Mouse (Mus musculus): ENCODE data around the gene Nrarp.

The Nrarp gene

DNA sequence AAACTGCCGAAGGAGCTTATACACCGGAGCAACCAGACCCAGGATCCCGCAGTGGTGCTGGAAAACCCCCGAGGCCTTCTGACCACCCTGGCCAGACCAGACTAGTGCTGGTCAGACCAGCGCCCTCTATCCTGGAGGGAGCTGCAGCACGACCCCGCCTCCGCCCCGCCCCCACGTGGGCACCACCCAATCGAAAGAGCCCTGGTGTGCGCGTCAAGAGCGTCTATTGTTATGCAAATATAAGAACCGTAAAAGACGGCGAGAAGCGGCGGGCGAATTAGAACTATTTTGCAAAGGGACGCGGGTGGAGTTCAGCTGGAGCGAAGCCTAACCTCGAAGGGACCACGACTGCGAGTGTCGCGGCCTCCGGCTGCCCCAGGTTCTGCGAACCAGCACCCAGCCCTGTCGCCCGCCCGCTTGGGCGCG lies at the start of gene Nrarp:
TSS of gene Nrarp (plus strand) at position 281 of the 426 bp plus-strand sequence.
- DNase-seq (ENCODE audit: low spot score): peak; percentile 76

- no peak for DNase-seq (ENCODE audit: low spot score)
Measured at GRCm38 (mm10) chr2:25131601-25132000, 49.0 kb upstream of the Nrarp start.

GRCm38 (mm10) chr2:25137832-25138231 lies 42.7 kb upstream of the Nrarp start:
- no peak for DNase-seq (ENCODE audit: low spot score)

GRCm38 (mm10) chr2:25141185-25141584 lies 39.4 kb upstream of the Nrarp start:
- DNase-seq (ENCODE audit: low spot score): no peak

DNA sequence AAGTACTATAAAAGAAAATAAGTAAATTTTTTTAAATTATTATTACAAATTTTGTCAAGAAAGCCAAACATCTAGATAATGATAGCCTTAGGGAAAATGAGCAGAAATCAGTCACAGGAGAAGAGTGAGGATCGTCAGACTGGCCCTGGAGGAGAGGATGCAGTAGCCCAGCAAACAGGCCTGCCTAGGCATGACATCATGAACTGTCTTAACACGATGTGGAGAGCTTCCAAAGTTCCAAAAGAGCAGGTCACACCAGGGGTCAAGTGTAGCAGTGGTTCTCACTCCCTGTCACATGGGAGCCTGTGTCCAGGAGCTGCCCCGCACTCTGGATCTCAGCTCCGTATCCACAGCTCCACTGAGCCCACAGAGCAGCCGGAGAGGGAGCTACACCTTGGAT lies 38.6 kb upstream of the Nrarp start:
- DNase-seq (ENCODE audit: low spot score): no peak

GRCm38 (mm10) chr2:25145346-25145745 lies 35.2 kb upstream of the Nrarp start:
- no peak for DNase-seq (ENCODE audit: low spot score)

GRCm38 (mm10) chr2:25147398-25147797 lies 33.2 kb upstream of the Nrarp start:
- DNase-seq (ENCODE audit: low spot score): no peak

DNA sequence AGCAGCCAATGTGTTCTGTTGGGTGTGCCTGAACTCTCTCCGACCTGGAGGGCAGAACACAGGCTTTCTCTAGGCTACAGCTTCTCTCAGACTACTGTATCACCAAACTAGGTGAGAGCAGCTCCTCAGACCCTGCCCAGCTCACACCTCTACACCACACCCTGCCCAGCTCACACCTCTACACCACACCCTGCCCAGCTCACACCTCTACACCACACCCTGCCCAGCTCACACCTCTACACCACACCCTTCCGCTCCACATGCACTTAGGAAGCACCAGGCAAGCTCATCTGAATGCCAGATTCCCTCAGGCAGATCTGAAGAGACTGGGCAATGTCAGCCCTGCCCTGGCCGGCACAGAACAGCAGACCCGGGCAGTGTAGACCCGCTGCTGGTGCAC lies 32.7 kb upstream of the Nrarp start:
- DNase-seq (ENCODE audit: low spot score): no peak

DNA sequence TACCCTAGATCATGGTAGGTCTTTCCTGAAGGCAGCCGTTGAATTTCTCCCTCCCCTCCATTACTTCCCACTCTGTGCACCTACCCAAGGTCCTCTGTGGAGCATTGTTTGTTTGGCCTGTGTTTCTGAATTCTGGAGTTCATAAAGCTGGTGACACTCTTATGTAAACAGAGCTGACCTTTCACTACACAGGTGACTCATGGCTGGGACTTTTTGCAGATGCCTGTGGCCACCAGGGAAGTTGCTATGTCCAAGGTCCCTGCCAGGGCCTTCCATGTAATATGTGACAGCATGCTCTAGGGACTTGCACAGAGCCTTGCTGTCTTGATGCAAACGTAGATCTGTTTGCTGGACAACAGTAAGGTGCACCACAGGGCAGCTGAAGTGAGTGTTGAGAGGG lies 30.9 kb upstream of the Nrarp start:
- DNase-seq (ENCODE audit: low spot score): no peak

GRCm38 (mm10) chr2:25151280-25151956 lies 29.1 kb upstream of the Nrarp start:
- no peak for DNase-seq (ENCODE audit: low spot score)

DNA sequence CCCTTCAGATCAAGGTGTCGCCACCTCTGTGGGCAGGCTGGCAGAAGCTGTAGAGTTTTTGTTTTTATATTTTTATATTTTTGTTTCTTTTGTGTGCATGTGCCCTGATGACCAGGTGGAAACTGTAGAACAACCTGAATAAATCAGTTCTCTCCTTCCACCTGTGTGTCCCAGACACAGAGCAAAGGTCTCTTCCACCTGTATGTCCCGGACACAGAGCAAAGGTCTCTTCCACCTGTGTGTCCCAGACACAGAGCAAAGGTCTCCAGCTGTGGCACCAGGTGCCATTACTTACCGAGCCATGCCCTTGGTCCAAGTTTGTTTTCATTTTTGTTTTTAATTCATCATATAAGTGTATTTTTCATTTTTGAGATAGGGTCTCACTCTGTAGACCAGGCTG lies 24.4 kb upstream of the Nrarp start:
- DNase-seq (ENCODE audit: low spot score): no peak

DNA sequence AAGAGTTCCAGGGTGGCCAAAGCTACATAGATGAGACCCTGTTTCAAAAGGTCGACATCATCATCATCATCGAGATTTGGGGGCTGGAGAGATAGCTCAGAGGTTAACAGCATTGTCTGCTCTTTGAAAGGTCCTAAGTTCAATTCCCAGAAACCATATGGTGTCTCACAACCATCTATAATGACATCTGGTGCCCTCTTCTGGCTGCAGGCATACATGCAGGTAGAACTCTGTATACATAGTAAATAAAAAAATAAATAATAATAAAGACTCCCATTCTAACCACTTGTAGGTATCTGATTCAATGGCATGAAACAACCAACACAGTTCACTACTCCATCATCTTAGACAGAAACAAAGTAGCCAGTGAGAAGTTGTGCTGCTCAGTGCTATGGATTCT lies 23.6 kb upstream of the Nrarp start:
- no peak for DNase-seq (ENCODE audit: low spot score)

- DNase-seq (ENCODE audit: low spot score): no peak
Measured at GRCm38 (mm10) chr2:25157655-25158054, 22.9 kb upstream of the Nrarp start.

DNA sequence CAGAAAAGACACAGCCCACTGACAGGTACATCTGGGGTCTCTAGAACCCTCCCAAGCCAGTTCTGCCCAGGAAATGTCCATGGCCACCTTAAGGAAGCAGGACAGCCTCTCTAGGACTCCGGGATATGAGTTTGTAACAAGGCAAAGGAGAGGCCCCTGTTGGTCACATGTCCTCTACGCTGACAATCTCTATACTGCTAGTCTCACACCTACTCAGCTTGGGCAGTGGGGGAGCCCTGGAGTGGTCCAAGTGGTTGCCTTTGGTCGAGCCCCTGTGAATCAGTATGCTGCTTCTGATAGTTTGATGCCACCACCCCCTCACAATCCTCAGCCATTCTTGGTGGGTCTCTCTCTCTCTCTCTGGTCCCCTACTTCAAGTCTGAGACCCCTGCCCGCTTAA lies 13.1 kb upstream of the Nrarp start:
- no peak for DNase-seq (ENCODE audit: low spot score)

DNA sequence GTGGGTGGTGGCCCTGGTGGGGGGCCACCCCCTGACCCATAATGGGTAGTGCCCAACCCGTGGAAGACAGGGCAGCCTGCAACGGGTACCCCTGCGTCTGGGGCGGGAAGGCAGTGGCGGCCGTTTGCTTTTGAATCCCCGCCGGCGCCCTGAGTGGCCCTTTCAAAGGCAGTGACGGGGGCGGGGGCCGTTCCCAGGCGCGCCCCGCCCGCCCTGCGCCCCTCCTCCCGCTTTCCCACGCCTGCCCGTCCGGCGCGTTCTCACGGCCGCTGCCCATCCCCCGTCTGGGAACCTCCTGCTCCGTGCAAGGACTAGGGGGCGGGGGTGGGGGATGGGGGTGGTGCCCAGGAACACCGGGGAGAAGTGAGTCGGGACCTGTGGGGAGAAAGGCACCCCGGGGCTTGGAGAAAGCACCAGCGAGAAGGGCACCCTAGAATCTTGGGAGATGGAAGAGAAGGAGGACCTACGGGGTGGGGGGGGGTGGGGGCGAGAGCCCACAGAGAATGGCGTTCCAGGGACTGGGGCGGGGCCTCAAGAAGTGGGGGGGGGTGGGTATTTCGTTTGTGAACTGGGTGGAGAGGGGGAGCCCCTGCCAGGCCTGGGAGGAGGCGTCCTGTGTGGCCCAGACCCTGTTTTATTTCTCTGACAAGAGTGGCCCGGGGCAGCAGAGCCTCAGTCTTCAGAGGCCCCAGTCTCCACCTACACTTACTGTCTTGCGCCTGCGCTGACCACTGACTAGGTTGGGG lies 12.5 kb upstream of the Nrarp start:
- no peak for DNase-seq (ENCODE audit: low spot score)

GRCm38 (mm10) chr2:25168665-25168978 lies 11.9 kb upstream of the Nrarp start:
- DNase-seq (ENCODE audit: low spot score): no peak

DNA sequence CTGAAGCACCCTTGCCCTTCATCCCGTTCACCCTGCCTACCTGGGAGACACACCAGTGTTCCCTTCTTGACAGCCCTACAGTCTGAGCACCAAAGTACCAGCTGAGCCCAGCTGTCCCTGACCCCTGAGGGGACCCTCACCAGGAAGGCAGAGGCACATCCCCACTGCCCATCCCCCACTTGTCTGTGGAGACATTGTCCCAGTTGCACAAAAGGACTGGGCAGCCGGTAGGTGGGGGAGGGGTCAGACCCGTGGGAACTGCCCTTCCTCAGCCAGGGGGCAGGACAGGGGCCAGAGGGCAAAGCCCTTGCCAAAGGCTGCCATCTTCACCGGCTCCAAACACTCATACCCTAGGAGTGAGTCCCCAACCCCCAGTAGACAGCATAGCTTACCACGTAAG lies 10.8 kb upstream of the Nrarp start:
- no peak for DNase-seq (ENCODE audit: low spot score)

DNA sequence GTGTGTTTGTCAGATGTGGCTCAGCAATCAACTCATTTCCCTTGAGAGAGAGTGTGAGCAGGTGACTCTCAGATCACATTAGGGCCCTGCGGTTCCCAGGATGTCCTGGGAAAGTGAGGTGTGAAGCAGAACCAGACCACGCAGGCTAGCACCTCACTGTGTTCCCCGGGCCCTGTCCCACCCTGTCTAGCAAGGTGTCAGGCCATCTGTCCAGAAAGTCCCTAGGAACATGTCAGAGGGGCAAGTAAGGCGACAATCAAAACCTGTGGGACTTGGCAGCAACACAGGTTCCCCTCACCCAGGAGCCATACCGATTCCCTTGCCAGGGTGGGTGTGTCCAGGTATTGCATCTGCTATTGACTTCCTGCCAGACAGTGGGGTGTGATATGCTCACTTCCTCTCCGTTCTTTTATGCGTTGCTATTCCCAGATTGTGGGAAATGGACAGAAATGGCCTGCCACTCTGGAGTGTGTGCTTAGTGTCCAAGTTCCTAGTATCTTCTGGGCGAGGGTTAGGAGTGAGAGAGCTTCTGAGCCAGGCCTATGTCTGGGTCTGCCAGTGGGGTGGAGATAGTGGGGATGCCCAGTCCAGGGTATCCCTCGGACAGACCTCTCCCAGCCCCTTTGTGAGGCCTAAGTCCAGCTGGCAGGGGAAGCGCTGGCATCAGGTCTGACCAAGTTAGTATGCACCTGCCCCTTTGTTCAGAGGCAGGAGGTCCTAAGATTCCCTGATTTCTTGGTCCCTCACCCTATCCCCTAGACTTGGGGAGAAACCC lies 10.0 kb upstream of the Nrarp start:
- no peak for DNase-seq (ENCODE audit: low spot score)

GRCm38 (mm10) chr2:25171101-25171768 lies 9.3 kb upstream of the Nrarp start:
- DNase-seq (ENCODE audit: low spot score): no peak

DNA sequence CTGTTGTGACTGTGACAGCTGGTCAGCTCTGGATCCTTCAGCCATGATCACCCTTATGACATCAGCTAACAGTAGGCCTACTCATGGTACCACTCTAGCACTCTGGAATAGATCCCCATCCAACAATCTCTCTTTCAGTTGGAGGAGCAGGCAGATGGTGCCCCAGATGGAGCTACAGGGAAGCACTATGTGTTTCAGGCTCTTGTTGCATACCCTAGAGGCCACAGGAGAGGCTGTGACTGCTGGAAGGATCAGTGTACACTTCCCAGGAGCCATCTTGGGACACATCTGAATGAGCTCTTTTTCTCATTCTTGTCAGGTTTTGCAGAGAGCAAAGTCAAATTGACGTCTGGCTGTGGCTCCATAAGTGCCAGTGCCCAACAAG lies 8.8 kb upstream of the Nrarp start:
- no peak for DNase-seq (ENCODE audit: low spot score)

- DNase-seq (ENCODE audit: low spot score): no peak
Measured at GRCm38 (mm10) chr2:25172629-25173028, 7.9 kb upstream of the Nrarp start.

GRCm38 (mm10) chr2:25173821-25174220 lies 6.7 kb upstream of the Nrarp start:
- no peak for DNase-seq (ENCODE audit: low spot score)

Data from ovary, postnatal 14 days (tissue).